Mouse (Mus musculus) layer of hippocampus, postnatal 14 days (tissue): ENCODE results near the gene Ahnak. TPM values are rescaled to one million over a fixed set of nuclear protein-coding genes. Genes with fewer than 3 reads are reported as not detected.
"Not testable (repeated sequence)": the region's sequence is repeated elsewhere in the genome, so short reads cannot be mapped to it uniquely, and the experiment has no call there.

Experiments
- DNase-seq, 2 experiments: peaks; one replicate each; pipeline ENCODE4 v3.0.0; 2021 to 2022; ENCODE audit warnings: low spot score in 2 of 2, mixed read lengths in 1 of 2
- total RNA-seq, 2 experiments: library from RNA; stranded (reverse); gene quantifications; 2 replicates each; pipeline ENCODE4 v1.2.3; 2021

Ahnak gene
- total RNA-seq, 2 experiments from 2014 or later, result 20.7 to 22.5 TPM

- DNase-seq, result peak; percentile 67 to 81
Measured at GRCm38 (mm10) chr19:8992769-8993624, 3.9 kb downstream of the Ahnak start.

GRCm38 (mm10) chr19:8993625-8993912 is 4.5 kb downstream of the Ahnak start:
- DNase-seq, result no peak

GRCm38 (mm10) chr19:8994813-8995607 is 5.9 kb downstream of the Ahnak start:
- DNase-seq, result no peak

GRCm38 (mm10) chr19:8996601-8997000 is 7.5 kb downstream of the Ahnak start:
- DNase-seq, result no peak

GRCm38 (mm10) chr19:8997546-8997945 is 8.5 kb downstream of the Ahnak start:
- DNase-seq, result no peak

- DNase-seq, result no peak
Measured at GRCm38 (mm10) chr19:8998546-8998945, 9.5 kb downstream of the Ahnak start.

GRCm38 (mm10) chr19:8999223-8999622 is 10.1 kb downstream of the Ahnak start:
- DNase-seq, result no peak

- not testable (repeated sequence) for DNase-seq
Measured at GRCm38 (mm10) chr19:9006915-9007314, 17.8 kb downstream of the Ahnak start.

GRCm38 (mm10) chr19:9019298-9019697 is 30.2 kb downstream of the Ahnak start:
- no peak for DNase-seq

GRCm38 (mm10) chr19:9023021-9023778 is 34.1 kb downstream of the Ahnak start:
- DNase-seq, result peak; percentile 14 to 64

- no peak for DNase-seq
Measured at GRCm38 (mm10) chr19:9025562-9026257, 36.6 kb downstream of the Ahnak start.

GRCm38 (mm10) chr19:9026634-9027033 is 37.5 kb downstream of the Ahnak start:
- DNase-seq, result peak; percentile 13 to 68

GRCm38 (mm10) chr19:9027795-9028194 is 38.7 kb downstream of the Ahnak start:
- DNase-seq, result peak; percentile 23 to 28

GRCm38 (mm10) chr19:9028375-9028774 is 39.3 kb downstream of the Ahnak start:
- no peak for DNase-seq

- no peak for DNase-seq
Measured at GRCm38 (mm10) chr19:9029640-9030262, 40.7 kb downstream of the Ahnak start.

GRCm38 (mm10) chr19:9032502-9033129 is 43.5 kb downstream of the Ahnak start:
- DNase-seq, result no peak

- no peak for DNase-seq
Measured at GRCm38 (mm10) chr19:9033412-9034340, 44.6 kb downstream of the Ahnak start.

GRCm38 (mm10) chr19:9034480-9034879 is 45.4 kb downstream of the Ahnak start:
- DNase-seq, result no peak

GRCm38 (mm10) chr19:9035101-9035500 is 46.0 kb downstream of the Ahnak start:
- no peak for DNase-seq
